Mouse (Mus musculus) heart, adult 2 months (tissue): ENCODE data around the gene Nudt3.

Experiments
- CTCF ChIP-seq: fragments of 200-600 bp; IDR thresholded peaks from 2 replicates; pipeline ENCODE4 v1.8.1; 2022; ENCODE audit warnings: antibody characterized with exemption, mild to moderate bottlenecking, moderate library complexity
- POLR2A ChIP-seq: fragments of 200-500 bp; IDR thresholded peaks from 2 replicates; pipeline ENCODE4 v1.6.1; 2011; ENCODE audit warnings: mild to moderate bottlenecking, low read depth, low read length, control low read depth; ENCODE audit not compliant: insufficient read depth

- TF ChIP-seq CTCF (no peak), POLR2A (no peak)
These were observed 32.1 kb upstream of the Nudt3 start, which contains the start of gene Pacsin1 for GRCm38 (mm10) chr17:27655089-27656010.
